Mouse (Mus musculus): ENCODE data around the gene Aldh3a2. TPM values are rescaled to one million over a fixed set of nuclear protein-coding genes. Genes with fewer than 3 reads are reported as not detected.

Aldh3a2 gene
- total and polyA plus RNA-seq, 3 experiments: 19.5 to 28.4 (median 26.3) TPM

GRCm38 (mm10) chr11:61183820-61184219 lies 83.4 kb downstream of the Aldh3a2 start:
- Histone ChIP-seq H3K9me3 (replicated peaks; ENCODE audit: low read length) (no peaks in the 10 kb centered on the region), H3K27me3 (replicated peaks) (no peaks in the 10 kb centered on the region), H3K4me3 (replicated peaks in 1 of 3; ENCODE audit: low read depth in 2 of 3, low read length in 2 of 3, poor library complexity in 1 of 3) (no peak overlapping the region), H3K4me1 (ENCODE audit: control insufficient read depth in 1 of 2, insufficient read depth in 2 of 2) (no peaks in the 10 kb centered on the region), H3K27ac (ENCODE audit: insufficient read depth, low read depth) (no peak overlapping the region), H3K79me2 (replicated peaks; ENCODE audit: control insufficient read depth, extremely low read depth, insufficient read depth, poor library complexity, severe bottlenecking) (no peaks in the 10 kb centered on the region), H3K36me3 (replicated peaks in 1 of 2; ENCODE audit: control insufficient read depth in 1 of 2, insufficient read depth in 1 of 2, low read length in 1 of 2) (no peaks in the 10 kb centered on the region), H3K9ac (ENCODE audit: insufficient read depth, low read depth) (no peak overlapping the region), H3K4me2 (ENCODE audit: insufficient read depth, low read depth, poor library complexity, severe bottlenecking) (no peak overlapping the region)
- DNase-seq (ENCODE audit: extremely low read depth): no peak
- in situ Hi-C loops (cut with MboI; ENCODE audit: low pct_ligation_motif_present, low pct_unique_long_range_greater_than_20kb, low sequenced_read_pairs) (no loop called here), dilution Hi-C loops (cut with MboI; ENCODE audit: extremely low pct_ligation_motif_present, extremely low pct_unique_long_range_greater_than_20kb, low sequenced_read_pairs) (no loop called here)
- no peak for TF ChIP-seq CHD2 (IDR thresholded peaks at IDR 0.05; ENCODE audit: low read length)

GRCm38 (mm10) chr11:61181624-61182023 lies 85.6 kb downstream of the Aldh3a2 start:
- H3K4me1 ChIP-seq (ENCODE audit: control insufficient read depth in 1 of 2, insufficient read depth in 2 of 2): peaks cover 0 to 1% of the 10 kb centered on the region in 2 experiments; a peak in 1 of 4 replicates
- no peaks in the 10 kb centered on the region for H3K27me3 ChIP-seq (replicated peaks)
- H3K4me2 ChIP-seq (ENCODE audit: insufficient read depth, low read depth, poor library complexity, severe bottlenecking): no peak overlapping the region
- H3K36me3 ChIP-seq (replicated peaks in 1 of 2; ENCODE audit: control insufficient read depth in 1 of 2, insufficient read depth in 1 of 2, low read length in 1 of 2): no peaks in the 10 kb centered on the region
- in situ Hi-C loops (cut with MboI; ENCODE audit: low pct_ligation_motif_present, low pct_unique_long_range_greater_than_20kb, low sequenced_read_pairs): no loop called here
- no peaks in the 10 kb centered on the region for H3K79me2 ChIP-seq (replicated peaks; ENCODE audit: control insufficient read depth, extremely low read depth, insufficient read depth, poor library complexity, severe bottlenecking)
- H3K27ac ChIP-seq (ENCODE audit: insufficient read depth, low read depth): no peak overlapping the region
- no peak overlapping the region for H3K9ac ChIP-seq (ENCODE audit: insufficient read depth, low read depth)
- TF ChIP-seq MEF2A (IDR thresholded peaks at IDR 0.05; ENCODE audit: borderline replicate concordance, low read depth, low read length) (no peak), ZKSCAN1 (IDR thresholded peaks at IDR 0.05; ENCODE audit: borderline replicate concordance, low read depth, low read length) (no peak), EP300 (IDR thresholded peaks at IDR 0.05; ENCODE audit: low read length) (no peak), RCOR1 (conservative IDR thresholded peaks at IDR 0.05; ENCODE audit: low read depth, low read length) (no peak), CHD2 (IDR thresholded peaks at IDR 0.05; ENCODE audit: low read length) (no peak), HCFC1 (IDR thresholded peaks at IDR 0.05; ENCODE audit: low read depth, low read length) (no peak), SIN3A (IDR thresholded peaks at IDR 0.05; ENCODE audit: low read length) (no peak), MAZ (IDR thresholded peaks at IDR 0.05; ENCODE audit: low read depth, low read length) (no peak), JUND (conservative IDR thresholded peaks at IDR 0.05; ENCODE audit: low read depth, low read length) (no peak), MAFK (IDR thresholded peaks at IDR 0.05; ENCODE audit: insufficient replicate concordance, low read length) (no peak)
- H3K9me3 ChIP-seq (replicated peaks; ENCODE audit: low read length): no peaks in the 10 kb centered on the region
- dilution Hi-C loops (cut with MboI; ENCODE audit: extremely low pct_ligation_motif_present, extremely low pct_unique_long_range_greater_than_20kb, low sequenced_read_pairs): no loop called here
- no peak for DNase-seq (ENCODE audit: extremely low read depth)
- no peak overlapping the region for H3K4me3 ChIP-seq (replicated peaks in 1 of 3; ENCODE audit: low read depth in 2 of 3, low read length in 2 of 3, poor library complexity in 1 of 3)

GRCm38 (mm10) chr11:61180361-61180760 lies 86.9 kb downstream of the Aldh3a2 start:
- H3K79me2 ChIP-seq (replicated peaks; ENCODE audit: control insufficient read depth, extremely low read depth, insufficient read depth, poor library complexity, severe bottlenecking): no peaks in the 10 kb centered on the region
- no peak overlapping the region for H3K4me2 ChIP-seq (ENCODE audit: insufficient read depth, low read depth, poor library complexity, severe bottlenecking)
- no peaks in the 10 kb centered on the region for H3K27me3 ChIP-seq (replicated peaks)
- no peak overlapping the region for H3K27ac ChIP-seq (ENCODE audit: insufficient read depth, low read depth)
- dilution Hi-C loops (cut with MboI; ENCODE audit: extremely low pct_ligation_motif_present, extremely low pct_unique_long_range_greater_than_20kb, low sequenced_read_pairs) (no loop called here), in situ Hi-C loops (cut with MboI; ENCODE audit: low pct_ligation_motif_present, low pct_unique_long_range_greater_than_20kb, low sequenced_read_pairs) (no loop called here)
- TF ChIP-seq EP300 (IDR thresholded peaks at IDR 0.05; ENCODE audit: low read length): 0 out of 2 replicates have a peak, but pooled peaks have one; percentile 19
- no peak for TF ChIP-seq BHLHE40 (IDR thresholded peaks at IDR 0.05; ENCODE audit: low read depth, low read length)
- no peak for TF ChIP-seq JUN (IDR thresholded peaks at IDR 0.05; ENCODE audit: insufficient read depth, low read depth, low read length)
- no peak for DNase-seq (ENCODE audit: extremely low read depth)
- no peaks in the 10 kb centered on the region for H3K36me3 ChIP-seq (replicated peaks in 1 of 2; ENCODE audit: control insufficient read depth in 1 of 2, insufficient read depth in 1 of 2, low read length in 1 of 2)
- no peaks in the 10 kb centered on the region for H3K9me3 ChIP-seq (replicated peaks; ENCODE audit: low read length)
- no peak overlapping the region for H3K9ac ChIP-seq (ENCODE audit: insufficient read depth, low read depth)
- no peak overlapping the region for H3K4me3 ChIP-seq (replicated peaks in 1 of 3; ENCODE audit: low read depth in 2 of 3, low read length in 2 of 3, poor library complexity in 1 of 3)
- peaks cover 6 to 13% of the 10 kb centered on the region in 2 experiments; a peak in 3 of 4 replicates for H3K4me1 ChIP-seq (ENCODE audit: control insufficient read depth in 1 of 2, insufficient read depth in 2 of 2)
